Mouse (Mus musculus) heart, adult 2 months (tissue): ENCODE results near the gene Ccdc120.

ENCODE experiments used
- CTCF ChIP-seq: fragments of 200-600 bp; IDR thresholded peaks from 2 replicates; pipeline ENCODE4 v1.8.1; 2022; ENCODE audit warnings: antibody characterized with exemption, mild to moderate bottlenecking, moderate library complexity
- EP300 ChIP-seq: fragments of 200-500 bp; IDR thresholded peaks from 2 replicates; pipeline ENCODE4 v1.6.1; 2011; ENCODE audit warnings: low read depth, low read length, control low read depth; ENCODE audit not compliant: insufficient read depth

DNA sequence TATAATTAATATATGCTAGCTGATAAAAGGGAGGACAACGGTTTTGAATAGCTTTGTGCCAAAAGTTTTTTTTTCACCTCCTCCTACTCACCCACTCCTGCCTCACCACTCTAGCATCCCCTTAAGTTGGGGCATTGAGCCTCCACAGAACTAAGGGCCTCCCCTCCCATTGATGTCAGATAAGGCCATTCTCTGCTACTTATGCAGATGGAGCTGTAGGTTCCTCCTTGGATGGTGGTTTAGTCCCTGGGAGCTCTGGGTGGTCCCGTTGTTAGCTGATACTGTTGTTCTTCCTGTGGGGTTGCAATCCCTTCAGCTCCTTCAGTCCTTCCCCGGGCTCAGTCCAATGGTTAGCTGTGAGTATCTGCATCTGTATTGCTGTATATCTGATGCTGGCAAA, 28.6 kb upstream of the Ccdc120 start:
- TF ChIP-seq CTCF, result no peak
- no peak for TF ChIP-seq EP300
